Mouse (Mus musculus) spleen, adult 18-20 months (tissue): ENCODE data around the gene Gatad2a.
"Not testable (repeated sequence)": the region's sequence is repeated elsewhere in the genome, so short reads cannot be mapped to it uniquely, and the experiment has no call there.

Source experiments
- DNase-seq, 2 experiments: peaks; one replicate each; pipeline ENCODE4 v3.0.0; 2022; ENCODE audit warnings: mixed read lengths in 2 of 2

The Gatad2a gene

DNA sequence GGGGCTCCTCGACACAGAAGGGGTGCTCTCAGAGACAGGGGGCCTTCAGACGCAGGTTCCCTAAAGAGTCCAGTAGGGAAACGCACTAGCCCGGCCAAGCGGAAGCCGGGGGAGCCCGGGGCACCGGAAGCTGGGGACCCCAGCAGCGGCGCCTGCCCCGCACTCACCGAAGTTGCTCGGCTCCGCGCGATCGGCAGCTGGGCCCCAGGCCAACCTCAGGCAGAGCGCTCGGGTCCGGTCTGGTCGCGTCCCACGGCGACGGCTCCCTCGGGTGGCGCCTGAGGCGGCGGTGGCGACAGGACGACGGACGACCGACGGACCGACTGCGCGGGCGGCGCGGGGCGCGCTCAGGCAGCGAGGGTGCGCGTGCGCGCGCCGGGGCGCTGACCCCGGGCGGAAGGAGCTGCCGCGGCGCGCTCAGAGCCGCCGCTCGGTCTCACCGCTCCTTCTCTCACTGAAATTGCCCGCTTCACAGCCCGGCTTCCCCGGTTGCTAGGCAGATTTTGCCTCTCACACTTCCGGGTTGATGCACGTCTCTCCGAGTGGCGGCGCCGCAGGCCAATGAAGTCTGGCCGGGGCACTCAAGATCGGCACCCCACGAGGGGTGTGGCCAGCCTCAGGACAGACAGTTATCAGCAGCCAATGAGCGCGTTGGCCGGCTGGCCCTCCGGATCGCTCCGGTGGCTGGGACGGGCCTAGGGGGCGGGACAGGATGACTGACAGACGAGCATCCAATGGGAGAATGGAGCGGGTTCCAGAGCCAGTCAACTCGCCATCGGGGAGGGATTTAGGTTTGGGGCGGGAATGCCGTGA lies at the start of gene Gatad2a:
Gene Gatad2a, minus strand, starts transcription at position 609 of the 813 bp plus-strand sequence.
- peak; percentile 99 to 100 for DNase-seq

DNA sequence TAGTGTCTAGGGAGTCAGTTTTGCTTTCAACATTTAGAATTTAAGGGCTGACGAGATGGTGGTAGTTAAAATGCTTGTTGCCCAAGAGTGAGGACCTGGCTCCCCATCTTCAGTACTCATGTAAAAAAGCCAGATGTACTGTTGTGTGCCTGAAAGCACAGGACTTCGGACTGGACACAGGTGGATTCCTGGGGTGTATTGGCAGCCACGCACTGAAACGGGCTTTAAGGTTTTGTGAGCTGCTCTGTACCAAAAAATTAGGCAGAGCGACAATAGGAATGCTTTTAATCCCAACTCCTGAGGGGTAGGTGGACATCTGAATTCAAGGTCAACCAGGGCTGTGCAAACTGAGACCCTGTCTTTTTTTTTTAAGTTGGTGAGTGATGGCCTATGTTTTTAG lies 47.8 kb upstream of the Gatad2a start:
- DNase-seq, result no peak

DNA sequence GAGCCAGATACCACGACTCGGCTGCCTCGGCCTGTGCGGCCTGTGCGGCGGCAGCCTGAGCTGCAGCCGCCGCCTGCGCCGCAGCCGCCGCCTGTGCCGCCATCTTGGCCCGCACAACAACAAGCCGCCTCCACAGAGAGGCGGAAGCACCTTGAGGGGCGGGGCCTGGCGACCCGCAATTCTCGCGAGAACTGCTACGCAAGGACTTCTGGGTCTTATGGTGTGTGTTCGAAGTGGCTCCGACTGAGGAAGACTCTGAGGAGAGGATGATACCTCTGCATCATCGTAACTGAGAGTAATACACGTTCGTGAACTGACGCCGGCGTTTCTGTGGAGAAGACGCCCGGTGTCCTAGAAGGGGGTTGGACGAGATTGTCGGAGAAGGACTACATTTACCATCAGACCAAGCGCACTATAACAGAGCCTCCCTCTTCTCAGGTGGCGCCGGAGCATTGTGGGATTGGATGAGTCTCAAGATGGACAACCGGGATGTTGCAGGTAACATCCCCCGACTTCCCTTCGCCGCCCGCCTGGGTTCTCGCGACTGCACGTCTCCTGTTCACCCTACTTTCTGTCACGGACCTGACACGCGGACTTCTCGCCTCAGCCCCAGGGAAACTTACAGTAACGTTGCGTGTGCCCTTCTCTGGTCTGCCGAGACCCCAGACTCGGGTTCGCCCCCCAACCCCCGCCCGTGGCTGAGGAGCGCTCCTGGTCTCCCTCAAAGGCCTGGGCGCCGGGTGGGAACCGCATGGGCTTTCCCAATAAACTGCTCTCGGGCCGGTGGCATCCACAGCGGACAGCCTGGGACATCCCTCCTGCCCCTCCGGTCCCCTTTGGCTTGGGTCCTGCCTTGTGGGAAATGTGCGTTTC lies 46.6 kb upstream of the Gatad2a start, which contains the start of the genes Mau2 and Sugp1:
Gene Mau2, minus strand, starts transcription at position 152 of the 873 bp plus-strand sequence.
Gene Sugp1, plus strand, starts transcription at position 231 of the 873 bp plus-strand sequence.
- peak; percentile 92 to 96 for DNase-seq

- DNase-seq, result no peak
Measured at GRCm38 (mm10) chr8:70041885-70042546, 45.8 kb upstream of the Gatad2a start.

GRCm38 (mm10) chr8:70037994-70038393 lies 41.8 kb upstream of the Gatad2a start:
- DNase-seq, result no peak

GRCm38 (mm10) chr8:70030255-70030654 lies 34.1 kb upstream of the Gatad2a start:
- DNase-seq, result no peak

- no peak for DNase-seq
Measured at GRCm38 (mm10) chr8:70026151-70026550, 30.0 kb upstream of the Gatad2a start.

GRCm38 (mm10) chr8:70023596-70023995 lies 27.4 kb upstream of the Gatad2a start:
- DNase-seq, result no peak

DNA sequence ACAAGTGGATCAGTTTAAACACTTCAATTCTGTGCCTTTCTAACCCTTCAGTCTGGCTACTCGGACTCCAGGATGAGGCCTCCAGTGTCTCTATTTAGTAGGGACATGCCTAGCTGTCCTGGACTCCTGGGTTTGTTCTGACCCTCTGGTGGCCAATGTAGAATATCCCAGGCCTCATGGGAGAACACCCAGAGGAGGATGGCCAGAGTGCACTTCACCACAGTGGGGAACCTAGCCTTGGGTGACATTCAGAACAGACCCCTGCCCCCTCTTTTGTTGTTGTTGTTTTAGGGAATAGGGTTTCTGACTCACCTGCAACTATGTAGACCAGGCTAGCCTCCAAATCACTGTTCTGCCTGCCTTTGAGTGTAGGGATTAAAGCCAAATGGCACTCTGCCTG lies 18.8 kb upstream of the Gatad2a start:
- no peak for DNase-seq

DNA sequence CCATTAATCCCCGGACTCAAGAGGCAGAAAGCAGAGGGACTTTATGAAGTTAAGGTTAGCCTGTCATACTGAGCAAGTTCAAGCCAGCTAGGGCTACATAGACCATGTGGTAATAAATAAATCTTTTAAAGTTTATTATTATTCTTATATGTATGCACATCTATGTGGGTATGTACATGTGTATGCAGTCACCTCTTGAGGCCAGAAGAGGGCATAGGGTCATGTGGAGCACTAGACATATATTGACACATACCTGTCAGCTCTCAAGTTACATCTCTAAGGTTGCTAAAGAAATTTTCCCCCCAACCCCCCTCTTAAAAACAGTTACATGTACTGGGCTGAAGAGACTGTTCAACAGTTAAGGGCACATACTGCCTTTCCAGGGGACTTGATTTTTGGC lies 16.6 kb upstream of the Gatad2a start:
- DNase-seq, result no peak

DNA sequence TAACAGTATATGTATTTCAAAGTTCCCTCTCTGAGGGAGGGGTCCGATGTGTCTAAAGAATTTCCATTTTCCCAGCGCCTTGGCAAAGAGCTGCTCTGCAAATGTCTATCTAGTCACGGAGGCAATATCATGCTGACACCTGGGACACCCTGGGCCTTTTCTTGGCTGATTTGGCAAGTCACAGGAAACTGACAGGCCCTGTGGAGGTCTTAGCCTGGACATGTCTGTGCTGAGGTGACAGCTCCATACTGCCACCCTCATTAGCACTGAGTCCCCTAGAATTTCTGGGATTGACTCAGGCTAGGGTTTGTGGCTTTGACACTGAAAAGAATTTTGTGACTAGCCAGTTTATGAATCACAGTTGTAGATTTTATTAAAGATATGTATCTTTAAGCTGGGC lies 16.2 kb upstream of the Gatad2a start:
- DNase-seq, result no peak

DNA sequence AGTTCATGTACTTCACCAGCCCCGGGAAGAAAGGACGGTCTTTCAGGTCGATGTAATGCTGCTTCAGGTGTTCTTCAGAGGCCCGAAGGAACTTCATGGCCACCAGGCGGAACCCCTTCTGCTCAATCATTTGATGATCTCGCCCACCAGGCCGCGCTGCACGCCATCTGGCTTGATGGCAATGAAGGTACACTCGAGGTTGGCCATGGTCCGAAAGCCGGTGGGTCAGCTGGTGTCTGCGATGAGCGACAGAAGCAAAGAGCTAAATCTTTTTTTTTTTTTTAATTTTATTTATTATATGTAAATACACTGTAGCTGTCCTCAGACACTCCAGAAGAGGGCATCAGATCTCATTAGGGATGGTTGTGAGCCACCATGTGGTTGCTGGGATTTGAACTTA lies 14.6 kb upstream of the Gatad2a start:
- not testable (repeated sequence) for DNase-seq

GRCm38 (mm10) chr8:70005178-70005577 lies 9.0 kb upstream of the Gatad2a start:
- DNase-seq, result no peak

GRCm38 (mm10) chr8:70004345-70004744 lies 8.2 kb upstream of the Gatad2a start:
- no peak for DNase-seq

DNA sequence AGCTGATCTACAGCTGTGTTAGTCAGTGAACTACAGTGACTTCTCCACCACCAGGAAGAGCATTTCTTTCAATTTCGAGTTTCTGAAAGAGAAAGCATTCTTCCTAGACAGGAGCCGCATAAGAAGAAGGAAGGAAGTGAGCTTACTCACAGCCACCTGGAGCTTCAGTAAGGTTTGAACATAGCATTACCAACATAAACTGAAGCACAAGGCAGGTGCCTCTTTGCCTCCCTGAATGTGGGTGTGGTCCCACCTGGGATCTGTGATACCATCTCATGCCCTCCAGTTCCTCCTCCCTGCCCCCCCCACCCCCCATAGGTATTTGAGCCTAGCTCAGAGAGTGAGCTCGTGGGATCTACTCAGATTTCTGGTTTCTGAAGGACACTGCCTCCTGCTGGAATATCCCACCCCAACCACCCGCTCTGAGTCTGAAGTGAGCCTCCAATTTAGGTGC lies 7.0 kb upstream of the Gatad2a start:
- DNase-seq, result peak in 1 of 2 experiments; percentile 18

DNA sequence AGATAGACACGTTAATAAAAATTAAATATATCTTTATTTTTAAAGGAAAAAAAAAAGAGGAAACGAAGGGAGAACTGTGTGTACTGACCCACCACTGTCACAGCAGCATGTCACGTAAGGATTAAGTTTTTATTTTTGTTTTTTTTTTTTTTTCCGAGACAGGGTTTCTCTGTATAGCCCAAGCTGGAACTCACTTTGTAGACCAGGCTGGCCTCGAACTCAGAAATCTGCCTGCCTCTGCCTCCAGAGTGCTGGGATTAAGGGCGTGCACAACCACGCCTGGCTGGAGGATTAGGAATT lies 5.7 kb upstream of the Gatad2a start:
- DNase-seq, result not testable (repeated sequence)

DNA sequence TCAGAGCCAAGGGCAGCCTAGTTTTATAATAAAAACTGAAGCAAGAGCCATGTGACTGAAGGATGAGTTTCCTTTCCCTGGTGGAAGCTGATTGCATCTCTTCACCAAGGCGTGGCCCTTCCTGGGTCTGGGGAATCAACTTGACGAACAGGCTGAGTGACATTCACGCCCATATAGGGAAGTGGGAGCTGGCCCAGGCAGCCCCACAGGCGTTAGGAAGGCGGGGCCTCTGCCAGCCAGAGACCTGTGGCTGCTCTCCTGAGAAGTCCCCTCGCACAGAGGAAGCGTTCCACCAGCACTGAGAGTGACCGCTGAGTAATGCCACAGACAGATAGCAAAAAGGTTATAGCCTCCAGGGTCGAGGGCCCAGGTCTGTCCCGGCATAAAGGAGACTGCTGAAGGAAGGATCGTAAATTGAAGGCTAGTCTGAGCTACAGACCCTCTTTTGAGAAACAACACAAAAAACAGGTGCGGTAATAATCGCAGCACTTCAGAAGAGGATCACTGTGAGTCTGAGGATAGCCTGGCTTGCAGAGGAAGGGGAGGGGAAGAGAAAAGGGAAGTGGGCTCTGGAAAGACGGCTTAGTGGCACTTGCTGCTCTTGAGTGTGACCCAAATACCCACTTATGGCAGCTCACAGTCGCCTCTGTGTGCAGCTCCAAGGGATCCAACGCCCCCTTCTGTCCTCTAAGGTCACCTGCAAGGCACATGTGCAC lies 5.2 kb upstream of the Gatad2a start:
- peak; percentile 59 to 60 for DNase-seq

DNA sequence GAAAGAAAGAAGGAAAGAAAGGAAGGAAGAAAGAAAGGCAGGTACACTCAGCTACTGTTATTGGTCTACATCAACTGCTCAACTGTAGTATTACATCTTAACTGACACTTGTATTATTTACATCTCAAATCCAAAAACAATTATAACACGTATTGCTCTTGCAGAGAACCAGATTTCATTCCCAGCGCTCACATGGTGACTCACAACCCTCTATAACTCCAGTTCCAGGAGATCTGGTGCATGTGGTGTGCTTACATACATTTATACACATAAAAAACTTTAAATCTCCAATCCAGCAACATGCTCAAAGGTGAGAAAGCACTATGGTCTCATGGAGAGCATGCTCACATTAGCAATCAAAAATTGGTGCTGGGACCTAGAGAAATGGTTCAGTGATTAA lies 4.0 kb upstream of the Gatad2a start:
- DNase-seq, result no peak

DNA sequence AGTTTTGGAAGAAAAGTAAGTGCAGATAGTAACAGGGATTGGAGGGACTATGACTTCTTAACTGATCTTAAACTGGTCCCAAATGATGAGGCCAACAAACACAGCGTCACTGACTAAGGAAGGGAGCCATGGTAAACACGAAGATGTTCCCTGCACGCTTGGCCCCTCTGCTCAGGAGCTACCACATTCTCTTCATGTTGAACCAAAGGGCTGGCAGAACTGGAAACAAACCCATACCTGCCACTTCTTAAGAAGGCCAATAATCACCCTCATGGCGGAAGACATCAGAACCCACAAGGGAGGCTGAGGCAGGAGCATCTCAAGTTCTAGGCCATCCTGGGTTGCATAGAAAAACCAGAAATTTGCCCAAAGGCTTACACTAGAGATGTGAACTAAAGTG lies 3.1 kb upstream of the Gatad2a start:
- no peak for DNase-seq

GRCm38 (mm10) chr8:69998706-69999105 lies 2.5 kb upstream of the Gatad2a start:
- no peak for DNase-seq

- DNase-seq, result no peak
Measured at GRCm38 (mm10) chr8:69996589-69997285, 553 bp upstream of the Gatad2a start.

DNA sequence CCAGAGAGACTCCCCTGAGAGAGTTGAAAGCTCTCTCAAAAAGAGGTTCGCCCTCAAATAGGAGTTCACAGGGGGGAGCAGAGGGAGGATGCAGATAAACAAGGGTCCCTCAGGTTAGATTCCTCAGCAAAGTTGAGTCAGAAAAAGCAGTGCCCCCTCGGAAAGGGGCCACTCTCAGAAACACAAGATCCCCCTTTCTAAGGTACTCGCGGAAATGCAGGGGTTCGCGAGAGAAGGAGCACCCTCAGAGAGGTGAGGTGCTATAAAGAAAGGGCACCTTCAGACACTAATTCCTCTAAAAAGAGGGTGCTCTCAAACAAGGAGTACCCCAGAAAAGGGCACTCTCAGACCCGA lies 785 bp downstream of the Gatad2a start:
- DNase-seq, result no peak
